Mouse (Mus musculus) effector memory CD4-positive, alpha-beta T cell, adult 7 months (primary cell): Measurements from ENCODE around the gene Trim27. TPM values are rescaled to one million over a fixed set of nuclear protein-coding genes. Genes with fewer than 3 reads are reported as not detected.

Experiments
- polyA plus RNA-seq: library from polyadenylated mRNA; unstranded; fragments of 100-300 nt; shearing (Covaris generic); gene quantifications from one replicate; pipeline ENCODE4 v1.2.1, GENCODE M21; 2017

Trim27 gene
- polyA plus RNA-seq = 128 TPM

GRCm38 (mm10) chr13:21179367-21179723 is at the start of gene Trim27:
Trim27 (plus strand) TSS chr13:21179445.

GRCm38 (mm10) chr13:21145767-21146166 is 33.5 kb upstream of the Trim27 start, which contains the start of gene Olfr1368:
Olfr1368 (minus strand) TSS chr13:21145867.

Other genes starting within 250 kb of the Trim27 start
- gene Olfr1370, start 104.5 kb upstream of the Trim27 start, polyA plus RNA-seq = not detected
- not detected for gene Olfr1369-ps1, start 68.0 kb upstream of the Trim27 start, polyA plus RNA-seq
- not detected for gene Olfr263, start 49.8 kb upstream of the Trim27 start, polyA plus RNA-seq
- not detected for gene Olfr1368, start 33.6 kb upstream of the Trim27 start, polyA plus RNA-seq
- 0.30 TPM for gene Gpx5, start 113.3 kb downstream of the Trim27 start, polyA plus RNA-seq
- gene Gpx6, start 132.7 kb downstream of the Trim27 start, polyA plus RNA-seq = 0.57 TPM
- gene Olfr1367, start 167.5 kb downstream of the Trim27 start, polyA plus RNA-seq = not detected
- gene Zscan12, start 183.4 kb downstream of the Trim27 start, polyA plus RNA-seq = 3.7 TPM
- 36.5 TPM for gene Zkscan3, start 223.3 kb downstream of the Trim27 start, polyA plus RNA-seq